Mouse (Mus musculus) kidney, embryonic 14.5 days (tissue): ENCODE results near the gene Gm21704. TPM values are rescaled to one million over a fixed set of nuclear protein-coding genes. Genes with fewer than 3 reads are reported as not detected.
"Not testable (repeated sequence)": the region's sequence is repeated elsewhere in the genome, so short reads cannot be mapped to it uniquely, and the experiment has no call there.

Source experiments
- ATAC-seq: fragments of 200-750 bp; cut with Nextera tagmentation; 2 replicates; pipeline ENCODE4 v1.8.0; 2017; ENCODE audit warnings: moderate number of reproducible peaks, mild to moderate bottlenecking, moderate TSS enrichment, moderate library complexity; ENCODE audit not compliant: low FRiP score, low TSS enrichment
- H3K27ac ChIP-seq: fragments of 300-500 bp; sonication (generic); 2 replicates; pipeline ENCODE4 v1.5.1; 2014; ENCODE audit warnings: low read depth, mild to moderate bottlenecking, low read length, moderate library complexity, mixed read lengths
- H3K27me3 ChIP-seq: fragments of 300-500 bp; sonication (generic); 2 replicates; pipeline ENCODE4 v1.6.1; 2014; ENCODE audit warnings: mild to moderate bottlenecking, low read length; ENCODE audit not compliant: control insufficient read depth, insufficient read depth
- H3K36me3 ChIP-seq: fragments of 300-500 bp; sonication (generic); 2 replicates; pipeline ENCODE4 v1.6.1; 2014; ENCODE audit warnings: low read length, mixed read lengths; ENCODE audit not compliant: control insufficient read depth, insufficient read depth
- H3K4me1 ChIP-seq: fragments of 300-500 bp; sonication (generic); 2 replicates; pipeline ENCODE4 v1.6.1; 2014; ENCODE audit warnings: low read length, mixed read lengths; ENCODE audit not compliant: control insufficient read depth, insufficient read depth
- H3K4me2 ChIP-seq: fragments of 300-500 bp; sonication (generic); replicated peaks from 2 replicates; pipeline ENCODE4 v1.6.1; 2014; ENCODE audit warnings: low read depth, mild to moderate bottlenecking, low read length
- H3K4me3 ChIP-seq: fragments of 300-500 bp; sonication (generic); 2 replicates; pipeline ENCODE4 v1.5.1; 2014; ENCODE audit warnings: mild to moderate bottlenecking, low read length
- H3K9ac ChIP-seq: fragments of 300-500 bp; sonication (generic); 2 replicates; pipeline ENCODE4 v1.6.1; 2014; ENCODE audit warnings: low read depth, mild to moderate bottlenecking, low read length, moderate library complexity
- H3K9me3 ChIP-seq: fragments of 300-500 bp; sonication (generic); 2 replicates; pipeline ENCODE4 v1.6.1; 2016; ENCODE audit warnings: low read length; ENCODE audit not compliant: control insufficient read depth
- WGBS: fragments of 180-500 bp; shearing (Covaris S2); extraction: QIAGEN DNeasy Blood & Tissue Kit; methylation state at CpG from one replicate; pipeline ENCODE4 v1.1.7; 2014; 5-methylcytosine and 5-hydroxymethylcytosine counted together
- polyA plus RNA-seq: library from polyadenylated mRNA; unstranded; fragments of >200 nt; fragmentation: Nextera tagmentation; extraction: Ambion mirVana; gene quantifications from 2 replicates; pipeline ENCODE4 v1.2.1, GENCODE M21; 2014

The Gm21704 gene
- not detected in 2 replicates for polyA plus RNA-seq

- not testable (repeated sequence) for H3K4me2 ChIP-seq, H3K4me1 ChIP-seq, H3K4me3 ChIP-seq, H3K36me3 ChIP-seq, H3K9me3 ChIP-seq, ATAC-seq, H3K27ac ChIP-seq, H3K9ac ChIP-seq, H3K27me3 ChIP-seq
- WGBS, result no CpG with 5 or more reads among the region's 9 CpGs
Observed at GRCm38 (mm10) chrY:3410067-3410466, at the start of gene Gm21704, which contains the start of gene Gm21708. Gm21704 (minus strand) TSS chrY:3410167. Gm21708 (minus strand) TSS chrY:3410167.

- not testable (repeated sequence) for ATAC-seq, H3K4me1 ChIP-seq, H3K27me3 ChIP-seq, H3K9ac ChIP-seq, H3K9me3 ChIP-seq, H3K36me3 ChIP-seq, H3K4me3 ChIP-seq, H3K27ac ChIP-seq, H3K4me2 ChIP-seq
- WGBS, result no CpG with 5 or more reads among the region's 9 CpGs
Observed at GRCm38 (mm10) chrY:3345229-3345628, 64.7 kb downstream of the Gm21704 start, which contains the start of gene Gm21693. Gm21693 (minus strand) TSS chrY:3345329.

GRCm38 (mm10) chrY:3340661-3341060 is 69.3 kb downstream of the Gm21704 start:
- H3K9ac ChIP-seq, H3K4me1 ChIP-seq, H3K4me3 ChIP-seq, H3K36me3 ChIP-seq, H3K4me2 ChIP-seq, H3K9me3 ChIP-seq, H3K27me3 ChIP-seq, H3K27ac ChIP-seq, ATAC-seq: not testable (repeated sequence)
- WGBS, result no CpG with 5 or more reads among the region's 11 CpGs

Other genes starting within 250 kb of the Gm21704 start
- not detected in 2 replicates for gene Gm21677, start 103.7 kb downstream of the Gm21704 start, polyA plus RNA-seq
- not detected in 2 replicates for gene Gm21693, start 64.8 kb downstream of the Gm21704 start, polyA plus RNA-seq
- not detected in 2 replicates for gene Gm21708, start within 50 bp of the Gm21704 start, polyA plus RNA-seq